Mouse (Mus musculus): ENCODE measurements around the gene Flt3l. TPM values are rescaled to one million over a fixed set of nuclear protein-coding genes. Genes with fewer than 3 reads are reported as not detected.
"Not testable (repeated sequence)": the region's sequence is repeated elsewhere in the genome, so short reads cannot be mapped to it uniquely, and the experiment has no call there.

Gene Flt3l
- total RNA-seq, 2 experiments from 2014 or later, result 2.4 to 5.1 TPM

DNA sequence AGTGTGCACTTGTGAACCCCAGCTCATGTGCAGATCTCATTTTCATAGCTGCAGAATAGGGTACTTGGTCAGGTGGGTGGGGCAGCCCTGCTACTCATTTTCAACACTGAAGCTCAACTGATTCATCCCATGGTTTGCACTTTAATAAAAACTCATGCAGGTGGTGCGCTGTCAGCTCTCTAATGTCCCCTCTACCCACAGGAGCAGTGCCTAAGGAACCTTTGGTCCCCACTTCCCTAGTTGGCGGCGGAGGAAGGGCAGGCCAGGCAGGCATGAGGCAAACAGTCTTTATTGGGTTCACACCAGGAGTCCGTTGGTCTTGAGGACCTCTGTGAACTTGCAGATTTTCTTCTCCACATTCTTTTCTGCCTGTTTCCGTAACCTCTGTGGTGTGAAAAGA is 10.6 kb downstream of the Flt3l start:
- not testable (repeated sequence) for DNase-seq (ENCODE audit: low spot score in 2 of 2)

GRCm38 (mm10) chr7:45125144-45125600 is 11.1 kb downstream of the Flt3l start:
- DNase-seq (ENCODE audit: low spot score in 2 of 2), result no peak

DNA sequence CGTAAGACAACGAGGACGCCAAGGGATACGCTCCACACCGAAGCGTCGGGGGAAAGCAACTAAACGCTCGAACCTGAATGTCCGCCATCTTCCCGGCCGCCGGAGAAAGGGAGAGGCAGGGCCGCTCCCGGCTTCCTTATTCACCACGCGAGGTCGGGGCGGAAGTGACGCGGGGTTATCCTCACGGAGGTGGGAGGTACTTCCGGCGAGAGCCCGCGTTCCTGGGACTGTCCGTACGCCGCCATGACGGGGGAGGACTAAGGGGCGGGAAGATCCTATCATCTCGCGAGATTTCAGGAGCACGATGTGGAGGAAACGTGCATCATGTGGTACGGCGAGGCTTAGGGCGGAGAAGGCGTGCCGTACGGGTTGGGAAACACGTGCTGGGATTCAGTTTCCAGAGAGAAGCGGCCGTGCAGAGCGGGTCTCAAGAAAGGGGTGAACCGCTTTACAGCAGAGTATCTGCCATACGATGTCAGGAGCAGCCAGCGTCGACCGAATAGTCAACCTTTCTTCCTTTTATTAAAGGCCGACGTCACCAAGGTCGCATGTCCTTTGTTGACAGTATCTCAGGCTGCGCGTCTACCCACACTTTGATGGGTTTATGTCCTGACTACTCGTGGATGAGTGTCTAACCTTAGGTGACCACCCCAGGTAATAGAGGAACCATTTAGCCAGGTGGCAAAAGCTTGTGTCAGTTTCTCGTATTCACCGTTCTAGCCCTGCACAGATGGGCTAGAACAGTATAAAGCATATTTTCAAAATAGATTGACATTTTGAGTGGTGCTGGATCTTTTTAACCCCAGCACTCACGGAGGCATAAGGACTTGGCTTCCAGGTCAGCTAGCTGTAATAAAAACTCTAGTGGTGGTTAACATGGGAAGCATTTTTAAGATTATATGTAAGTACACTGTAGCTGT is 11.7 kb downstream of the Flt3l start, which contains the start of gene Rps11:
Gene Rps11, minus strand, starts transcription at position 216 of the 920 bp plus-strand sequence.
- peak; percentile 96 to 99 for DNase-seq (ENCODE audit: low spot score in 2 of 2)

- DNase-seq (ENCODE audit: low spot score in 2 of 2), result no peak
Observed at GRCm38 (mm10) chr7:45123186-45123570, 13.1 kb downstream of the Flt3l start.

DNA sequence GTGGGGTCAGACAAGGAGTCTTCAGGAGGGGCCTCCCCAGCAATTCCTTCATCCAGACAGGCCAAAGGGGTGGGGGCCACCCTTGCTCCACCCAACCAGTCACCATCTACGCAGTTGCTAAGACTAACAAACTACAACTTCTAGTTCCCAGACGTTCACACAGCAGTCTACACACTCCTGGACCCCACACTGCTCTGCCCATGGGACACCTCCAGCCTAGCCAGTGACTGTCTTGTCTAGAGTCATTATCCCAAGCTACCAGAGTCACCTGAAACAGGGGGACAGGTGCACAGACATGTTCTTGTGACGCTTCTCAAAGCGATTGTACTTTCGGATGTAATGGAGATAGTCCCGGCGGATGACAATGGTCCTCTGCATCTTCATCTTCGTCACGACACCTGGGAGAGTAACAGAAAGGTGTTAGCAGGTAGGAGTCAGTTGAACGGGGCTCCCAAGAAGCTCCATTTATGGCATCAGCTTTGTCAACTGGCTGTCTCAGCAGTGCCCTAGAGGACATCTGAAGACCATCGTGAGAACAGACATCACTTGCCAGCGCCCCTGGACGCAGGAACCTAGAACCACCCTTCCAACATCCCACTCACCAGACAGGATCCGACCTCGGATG is 13.6 kb downstream of the Flt3l start:
- no peak for DNase-seq (ENCODE audit: low spot score in 2 of 2)

GRCm38 (mm10) chr7:45121966-45122365 is 14.3 kb downstream of the Flt3l start:
- DNase-seq (ENCODE audit: low spot score in 2 of 2), result no peak

- no peak for DNase-seq (ENCODE audit: low spot score in 2 of 2)
Observed at GRCm38 (mm10) chr7:45121404-45121803, 14.8 kb downstream of the Flt3l start.

GRCm38 (mm10) chr7:45119780-45120709 is 16.2 kb downstream of the Flt3l start:
- DNase-seq (ENCODE audit: low spot score in 2 of 2), result no peak

DNA sequence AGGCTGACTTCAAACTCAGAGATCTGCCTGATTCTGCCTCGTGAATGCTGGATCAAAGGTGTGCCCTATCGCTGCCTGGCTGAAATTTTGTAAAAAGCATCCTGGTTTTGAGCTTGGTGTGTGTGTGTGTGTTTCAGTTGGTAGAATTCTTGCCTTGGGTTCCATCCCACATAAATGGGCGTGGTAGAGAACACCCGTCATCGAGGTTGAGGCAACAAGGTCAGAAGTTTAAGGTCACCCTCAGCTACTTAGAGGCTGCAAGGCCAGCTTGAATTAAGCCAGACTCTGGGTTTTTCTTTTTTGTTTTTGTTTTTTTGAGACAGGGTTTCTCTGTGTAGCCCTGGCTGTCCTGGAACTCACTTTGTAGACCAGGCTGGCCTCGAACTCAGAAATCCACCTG is 17.9 kb downstream of the Flt3l start:
- no peak for DNase-seq (ENCODE audit: low spot score in 2 of 2)

DNA sequence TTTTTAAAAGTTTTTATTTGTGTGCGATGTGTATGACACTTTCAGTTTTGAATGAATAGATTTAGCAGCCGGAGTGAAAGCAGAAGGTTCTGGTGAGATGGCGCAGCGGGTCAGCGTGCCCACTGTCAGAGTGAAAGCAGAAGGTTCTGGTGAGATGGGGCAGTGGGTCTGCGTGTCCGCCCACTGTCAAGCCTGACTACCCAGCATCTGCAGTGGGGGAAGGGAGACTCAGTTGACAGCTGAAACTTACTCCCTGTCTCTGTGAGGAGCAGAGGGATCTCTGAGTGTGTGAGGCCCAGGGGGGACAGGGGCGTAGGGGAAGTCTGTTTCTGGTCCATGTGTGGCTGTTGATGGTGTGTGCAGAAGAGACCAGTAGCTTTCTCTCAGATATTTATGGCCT is 18.7 kb downstream of the Flt3l start:
- DNase-seq (ENCODE audit: low spot score in 2 of 2), result no peak

- DNase-seq (ENCODE audit: low spot score in 2 of 2), result no peak
Observed at GRCm38 (mm10) chr7:45113476-45113875, 22.8 kb downstream of the Flt3l start.

DNA sequence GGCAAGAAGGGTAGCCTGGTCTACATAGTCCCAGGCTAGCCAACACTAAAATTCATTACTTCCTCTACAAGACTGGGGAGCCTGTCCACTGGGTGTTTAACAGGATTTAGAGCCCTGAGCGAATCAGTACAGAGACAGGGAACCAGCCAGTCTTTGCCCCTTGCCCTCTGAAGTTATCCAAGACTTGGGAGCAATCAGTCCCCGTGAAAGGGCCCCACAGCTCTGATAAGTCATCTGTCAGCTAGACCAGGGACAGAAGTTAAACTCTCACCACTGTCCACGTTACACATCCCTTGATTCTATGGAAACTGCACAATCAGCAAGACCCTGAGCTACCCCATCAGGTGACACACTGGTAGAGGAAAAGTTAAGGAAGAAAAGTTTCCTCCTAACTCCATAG is 23.7 kb downstream of the Flt3l start:
- no peak for DNase-seq (ENCODE audit: low spot score in 2 of 2)

- DNase-seq (ENCODE audit: low spot score in 2 of 2), result no peak
Observed at GRCm38 (mm10) chr7:45111940-45112339, 24.3 kb downstream of the Flt3l start.

DNA sequence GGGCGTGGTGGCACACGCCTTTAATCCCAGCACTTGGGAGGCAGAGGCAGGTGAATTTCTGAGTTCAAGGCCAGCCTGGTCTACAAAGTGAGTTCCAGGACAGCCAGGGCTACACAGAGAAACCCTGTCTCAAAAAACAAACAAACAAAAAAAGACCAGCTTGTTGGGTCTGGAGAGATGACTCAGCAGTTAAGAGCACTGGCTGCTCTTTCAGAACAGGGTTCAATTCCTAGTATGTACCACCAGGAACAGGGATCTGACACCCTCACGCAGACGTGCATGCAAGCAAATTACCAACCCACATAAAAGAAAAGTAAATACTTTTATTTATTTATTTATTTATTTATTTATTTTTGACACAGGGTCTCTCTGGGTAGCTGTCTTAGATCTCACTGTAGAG is 26.1 kb downstream of the Flt3l start:
- DNase-seq (ENCODE audit: low spot score in 2 of 2), result not testable (repeated sequence)

DNA sequence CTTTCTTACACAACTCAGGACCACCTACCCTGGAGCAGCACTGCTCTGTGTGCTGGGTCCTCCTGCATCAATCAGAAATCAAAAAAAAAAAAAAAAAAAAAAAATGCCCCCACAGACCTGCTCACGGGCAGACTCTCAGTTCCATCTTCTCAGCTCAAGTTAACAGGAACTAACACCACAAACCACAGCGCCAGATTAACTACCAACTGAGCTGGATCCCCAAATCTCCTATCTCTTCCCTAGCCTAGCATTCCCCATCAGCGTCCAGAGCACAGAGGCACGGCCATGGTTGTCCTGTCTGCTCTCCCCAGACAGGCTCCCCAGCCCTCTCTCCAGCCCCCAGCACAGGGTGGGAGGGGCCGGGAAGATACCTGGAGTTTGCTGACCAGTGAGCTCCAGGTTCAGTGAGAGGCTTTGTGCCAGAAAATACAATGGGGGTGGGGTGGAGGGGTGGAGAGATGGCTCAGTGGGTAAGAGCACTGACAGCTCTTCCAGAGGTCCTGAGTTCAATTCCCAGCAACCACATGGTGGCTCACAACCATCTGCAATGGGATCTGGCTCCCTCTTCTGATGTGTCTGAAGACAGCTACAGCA is 29.1 kb downstream of the Flt3l start:
- DNase-seq (ENCODE audit: low spot score in 2 of 2), result no peak

GRCm38 (mm10) chr7:45106441-45106840 is 29.8 kb downstream of the Flt3l start:
- no peak for DNase-seq (ENCODE audit: low spot score in 2 of 2)

DNA sequence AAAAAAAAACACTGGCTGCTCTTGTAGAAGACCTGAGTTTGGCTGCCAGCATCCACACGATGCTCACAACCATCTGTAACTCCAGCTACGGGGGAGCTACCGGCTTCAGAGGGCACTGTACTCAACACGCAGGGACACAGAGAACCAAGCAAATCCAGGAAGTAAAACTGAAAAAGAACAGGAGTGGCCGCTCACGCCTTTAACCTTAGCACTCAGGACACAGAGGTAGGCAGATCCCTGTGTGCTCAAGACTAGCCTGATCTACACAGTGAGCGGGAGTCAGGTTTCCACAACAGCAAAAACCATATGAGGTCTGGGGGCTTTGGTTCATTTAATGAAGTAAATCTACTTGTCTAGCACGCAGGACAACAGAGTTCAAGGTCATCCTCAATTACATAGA is 30.7 kb downstream of the Flt3l start:
- no peak for DNase-seq (ENCODE audit: low spot score in 2 of 2)

DNA sequence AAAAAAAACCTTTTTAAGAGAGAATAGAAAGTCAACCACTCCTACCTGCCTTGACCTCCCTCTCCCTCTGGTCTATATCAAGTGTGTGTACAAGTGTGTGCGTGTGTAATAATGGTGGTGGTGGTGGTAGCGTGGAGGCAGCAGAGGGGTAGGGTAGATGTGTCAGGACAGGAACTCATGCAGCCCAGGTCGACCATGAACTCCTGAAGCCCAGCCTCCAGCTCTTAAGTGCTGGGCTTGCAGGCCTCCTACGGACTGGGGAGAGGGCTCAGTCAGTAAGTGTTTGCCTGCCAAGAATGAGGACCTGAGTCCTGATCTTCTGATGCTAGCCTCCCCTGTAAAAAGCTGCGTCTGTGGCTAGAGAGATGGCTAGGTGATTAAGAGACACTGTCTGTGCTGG is 31.3 kb downstream of the Flt3l start:
- DNase-seq (ENCODE audit: low spot score in 2 of 2), result no peak

DNA sequence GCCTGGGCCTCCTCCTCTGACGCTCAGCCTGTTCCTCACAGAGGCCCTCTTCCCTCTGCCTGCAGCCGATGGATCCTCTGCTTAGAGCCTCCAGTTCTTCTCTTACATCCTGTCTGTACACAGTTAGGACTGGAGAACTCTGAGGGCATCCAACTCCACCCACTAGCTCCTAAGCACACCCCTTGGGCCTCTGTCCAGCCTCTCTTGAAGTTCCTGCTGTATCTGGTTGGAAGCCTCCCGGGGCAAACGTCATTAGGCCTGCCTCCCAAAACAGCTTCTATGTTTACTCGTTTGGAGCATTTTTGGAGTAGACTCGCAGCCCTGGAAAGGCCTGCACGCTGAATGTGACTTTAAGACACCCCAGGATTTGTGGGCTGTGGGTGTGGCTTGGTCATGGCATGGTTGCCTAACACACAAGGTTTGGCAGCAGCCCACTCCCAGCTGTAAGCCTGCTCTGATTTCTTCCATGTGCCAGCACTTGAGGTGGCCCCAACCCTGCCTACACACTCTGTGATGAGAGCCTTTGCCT is 32.5 kb downstream of the Flt3l start, which contains the start of gene Fcgrt:
Gene Fcgrt, minus strand, starts transcription at position 200 of the 529 bp plus-strand sequence.
- DNase-seq (ENCODE audit: low spot score in 2 of 2), result peak; percentile 79 to 95

DNA sequence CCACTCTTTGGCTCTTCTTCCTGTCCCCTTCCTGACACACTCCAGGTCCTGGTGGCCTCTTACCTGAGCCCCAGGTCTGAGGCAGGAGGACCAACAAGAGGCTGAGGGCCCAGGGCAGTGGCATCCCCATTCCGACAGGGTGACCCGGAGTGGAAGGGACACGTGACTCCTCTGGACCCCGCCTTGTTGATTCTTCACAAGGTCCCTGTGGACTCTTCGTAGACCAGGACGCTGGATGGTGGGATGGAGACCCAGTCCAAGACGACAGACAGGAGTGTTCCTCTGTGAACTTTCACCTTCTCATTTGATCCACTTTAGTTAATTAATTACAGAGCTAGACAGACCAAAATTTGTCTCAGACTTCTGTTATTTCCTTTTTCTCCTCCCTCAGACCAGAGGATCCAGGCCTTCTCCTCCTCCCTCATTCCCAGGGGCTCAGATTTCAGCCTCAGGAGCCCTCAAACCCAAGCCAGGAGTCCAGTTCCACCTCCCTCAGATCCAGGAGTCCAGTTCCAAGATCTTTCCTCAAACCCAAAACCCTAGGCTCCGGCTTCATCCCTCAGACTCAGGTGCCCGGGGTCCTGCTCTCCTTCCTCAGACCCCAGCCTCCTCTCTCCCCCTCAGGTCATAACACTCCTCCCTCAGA is 33.2 kb downstream of the Flt3l start:
- DNase-seq (ENCODE audit: low spot score in 2 of 2), result no peak

Data from gastrocnemius, postnatal 4 days (tissue).